Mouse (Mus musculus) central nervous system, embryonic 18 days (tissue): ENCODE data around the gene Akna. TPM values are rescaled to one million over a fixed set of nuclear protein-coding genes. Genes with fewer than 3 reads are reported as not detected.

Experiments
- polyA plus RNA-seq: library from polyadenylated mRNA; depleted of rRNA; stranded (reverse); fragments of >200 nt; gene quantifications from 2 replicates; pipeline ENCODE4 v1.2.3, GENCODE M21; 2012; rRNA removed

Gene Akna
- 2.7 and 3.5 TPM in 2 replicates for polyA plus RNA-seq

DNA sequence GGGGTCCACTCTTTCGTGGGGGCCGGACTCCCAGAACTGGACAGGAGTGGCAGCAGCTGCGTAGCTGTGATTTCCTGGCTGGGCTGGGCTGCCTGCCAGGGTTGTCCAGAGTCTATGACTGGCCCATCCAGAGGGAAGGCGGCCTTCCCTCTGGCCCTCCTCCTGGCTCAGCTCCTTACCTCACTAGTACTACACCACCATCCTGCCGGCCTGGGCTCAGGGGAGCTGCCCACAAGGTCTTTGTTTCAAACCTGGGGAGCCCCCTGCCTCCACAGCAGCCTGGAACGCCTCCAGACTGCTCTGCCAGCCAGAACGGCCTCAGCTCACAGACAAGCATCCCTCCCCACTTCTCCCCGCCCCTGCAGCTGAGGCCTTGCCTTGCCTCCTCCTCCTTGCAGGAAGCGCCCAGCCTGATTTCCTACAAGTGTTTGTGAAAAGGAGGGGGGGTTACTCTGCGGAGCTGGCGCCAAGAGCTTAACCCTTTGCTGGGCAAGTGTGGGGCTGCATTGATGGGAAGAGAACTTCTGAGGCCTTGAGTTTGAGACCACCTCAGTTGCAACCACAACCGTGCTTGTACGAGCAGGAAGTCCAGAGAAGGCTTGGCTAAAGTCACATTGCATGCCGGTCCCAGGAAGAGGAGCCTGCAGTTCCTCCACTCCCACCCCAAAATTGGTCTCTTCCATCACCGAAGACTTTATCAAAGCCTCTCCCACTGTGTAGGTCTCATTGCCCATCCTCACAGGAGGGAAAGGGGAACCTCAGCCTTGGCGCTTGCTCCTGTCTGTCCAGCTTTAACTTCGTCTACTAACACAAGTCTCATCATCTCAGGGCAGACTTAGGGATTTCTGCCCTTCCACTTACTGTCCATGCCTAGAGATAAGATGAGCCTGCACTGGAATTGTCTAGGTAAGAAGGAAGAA, at the start of gene Akna:
Akna (minus strand) TSS at position 315 of the 920 bp plus-strand sequence.

DNA sequence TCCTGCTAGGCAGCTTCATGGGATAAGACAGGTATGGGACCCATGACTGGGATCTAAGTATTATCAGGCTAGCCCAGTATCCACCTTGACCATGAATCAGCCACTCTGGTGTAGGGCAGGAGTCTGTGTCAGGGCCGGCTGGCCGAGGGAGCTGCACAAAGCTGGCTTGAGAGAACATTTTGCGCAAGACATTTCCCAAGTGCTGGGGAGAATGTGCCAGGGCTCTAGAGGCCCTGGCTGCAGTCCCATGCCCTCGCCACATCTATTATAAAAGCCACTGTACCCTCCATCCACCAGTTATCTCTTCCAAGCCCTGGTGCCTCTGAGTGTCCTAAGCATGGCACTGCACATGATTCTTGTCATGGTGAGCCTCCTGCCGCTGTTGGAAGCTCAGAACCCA, 41.0 kb downstream of the Akna start, which contains the start of gene Orm2:
Orm2 (plus strand) TSS at position 300 of the 400 bp plus-strand sequence.

DNA sequence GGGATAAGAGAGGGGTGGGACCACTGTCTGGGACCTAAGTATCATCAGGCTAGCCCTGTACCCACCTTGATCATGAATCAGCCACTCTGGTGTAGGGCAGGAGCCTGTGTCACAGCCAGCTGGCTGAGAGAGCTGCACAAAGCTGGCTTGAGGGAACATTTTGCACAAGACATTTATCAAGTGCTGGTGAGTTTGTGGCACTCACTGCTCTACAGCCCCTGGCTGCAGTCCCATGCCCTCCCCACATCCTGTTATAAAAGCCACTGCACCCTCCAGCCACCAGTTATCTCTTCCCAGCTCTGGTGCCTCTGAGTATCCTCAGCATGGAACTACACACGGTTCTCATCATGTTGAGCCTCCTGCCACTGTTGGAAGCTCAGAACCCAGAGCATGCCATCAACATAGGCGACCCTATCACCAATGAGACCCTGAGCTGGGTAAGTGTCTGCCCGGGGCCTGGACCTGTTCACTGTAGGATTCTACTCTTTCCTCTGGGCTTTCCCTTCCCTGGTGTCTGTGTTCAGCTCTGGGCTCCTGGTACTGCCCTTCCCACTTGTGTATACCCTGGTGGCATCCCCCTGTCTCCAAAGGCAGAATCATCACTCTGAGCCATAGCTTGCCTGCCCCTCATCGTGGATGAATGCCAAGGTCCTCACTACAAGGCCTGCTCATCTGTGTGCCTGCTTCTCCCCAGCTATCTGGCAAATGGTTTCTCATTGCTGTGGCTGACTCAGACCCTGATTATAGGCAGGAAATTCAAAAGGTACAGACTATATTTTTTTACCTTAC, 47.1 kb downstream of the Akna start, which contains the start of gene Orm3:
Orm3 (plus strand) TSS at position 286 of the 789 bp plus-strand sequence.

DNA sequence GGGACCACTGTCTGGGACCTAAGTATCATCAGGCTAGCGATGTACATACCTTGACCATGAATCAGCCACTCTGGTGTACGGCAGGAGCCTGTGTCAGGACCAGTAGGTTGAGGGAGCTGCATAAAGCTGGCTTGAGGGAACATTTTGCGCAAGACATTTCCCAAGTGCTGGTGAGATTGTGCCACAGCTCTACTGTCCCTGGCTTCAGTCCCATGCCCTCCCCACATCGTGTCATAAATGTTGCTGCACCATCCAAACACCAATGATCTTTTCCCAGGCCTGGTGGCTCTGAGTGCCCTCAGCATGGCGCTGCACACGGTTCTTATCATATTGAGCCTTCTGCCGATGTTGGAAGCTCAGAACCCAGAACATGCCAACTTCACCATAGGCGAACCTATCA, 58.9 kb downstream of the Akna start, which contains the start of gene Orm1:
Orm1 (plus strand) TSS at position 266 of the 400 bp plus-strand sequence.

Other genes with a start within 250 kb of the Akna start
- 0.08 and 0.17 TPM in 2 replicates for gene Ambp, start 248.6 kb downstream of the Akna start, polyA plus RNA-seq
- 0.12 and 0.20 TPM in 2 replicates for gene Kif12, start 231.2 kb downstream of the Akna start, polyA plus RNA-seq
- gene Col27a1, start 189.3 kb downstream of the Akna start, polyA plus RNA-seq = 3.5 and 5.9 TPM in 2 replicates
- 0.58 TPM in 1 of 2 replicates, not detected in the other for gene Orm1, start 58.8 kb downstream of the Akna start, polyA plus RNA-seq
- gene Orm3, start 47.2 kb downstream of the Akna start, polyA plus RNA-seq = not detected in 2 replicates
- gene Orm2, start 40.9 kb downstream of the Akna start, polyA plus RNA-seq = not detected in 2 replicates
- gene Whrn, start 92.6 kb upstream of the Akna start, polyA plus RNA-seq = 19.8 and 20.8 TPM in 2 replicates
- gene Atp6v1g1, start 141.4 kb upstream of the Akna start, polyA plus RNA-seq = 200 and 228 TPM in 2 replicates
- 4.1 TPM in 2 replicates for gene Tmem268, start 155.4 kb upstream of the Akna start, polyA plus RNA-seq
- not detected in 2 replicates for gene Gm11213, start 201.9 kb upstream of the Akna start, polyA plus RNA-seq
- gene Tex48, start 219.1 kb upstream of the Akna start, polyA plus RNA-seq = 0.12 TPM in 1 of 2 replicates, not detected in the other